Mouse (Mus musculus) spleen, adult 2 months (tissue): ENCODE data around the gene Utp11. TPM values are rescaled to one million over a fixed set of nuclear protein-coding genes. Genes with fewer than 3 reads are reported as not detected.

Experiments used
- DNase-seq, 2 experiments: peaks; one replicate each; pipeline versions ENCODE4 v3.0.0 to v3.0.0-alpha.2; 2012 to 2021; ENCODE audit warnings: low spot score in 2 of 2, low read depth in 1 of 2
- H3K27ac ChIP-seq: fragments of 200-500 bp; 2 replicates; pipeline ENCODE4 v1.5.1; 2012; ENCODE audit warnings: low read length, inconsistent platforms; ENCODE audit not compliant: insufficient read depth
- H3K27me3 ChIP-seq: fragments of 200-500 bp; 2 replicates; pipeline ENCODE4 v1.6.1; 2012; ENCODE audit warnings: mild to moderate bottlenecking, moderate library complexity, low read length, inconsistent platforms; ENCODE audit not compliant: control insufficient read depth, insufficient read depth
- H3K36me3 ChIP-seq: fragments of 200-500 bp; 2 replicates; pipeline ENCODE4 v1.6.1; 2012; ENCODE audit warnings: mild to moderate bottlenecking, low read length, inconsistent platforms; ENCODE audit not compliant: control insufficient read depth, insufficient read depth
- H3K4me1 ChIP-seq: fragments of 200-500 bp; 2 replicates; pipeline ENCODE4 v1.6.1; 2011; ENCODE audit warnings: inconsistent platforms; ENCODE audit not compliant: control insufficient read depth, insufficient read depth, insufficient read length
- H3K4me3 ChIP-seq: fragments of 200-500 bp; 2 replicates; pipeline ENCODE4 v1.5.1; 2011; ENCODE audit warnings: mild to moderate bottlenecking, inconsistent platforms; ENCODE audit not compliant: insufficient read depth, insufficient read length; ENCODE audit errors: extremely low read depth
- CTCF ChIP-seq: fragments of 200-500 bp; IDR thresholded peaks from 2 replicates; pipeline ENCODE4 v1.5.1; 2011; ENCODE audit warnings: mild to moderate bottlenecking, inconsistent platforms; ENCODE audit not compliant: insufficient read depth, insufficient read length, insufficient replicate concordance; ENCODE audit errors: extremely low read depth
- POLR2A ChIP-seq: fragments of 200-500 bp; IDR thresholded peaks from 2 replicates; pipeline ENCODE4 v1.6.1; 2011; ENCODE audit warnings: low read depth, low read length, inconsistent platforms
- WGBS: fragments of 180-500 bp; shearing (Covaris S2); methylation state at CpG from one replicate; pipeline ENCODE4 v1.1.7; 2018; 5-methylcytosine and 5-hydroxymethylcytosine counted together
- polyA plus RNA-seq: library from polyadenylated mRNA; depleted of rRNA; stranded (reverse); fragments of >200 nt; gene quantifications from 2 replicates; pipeline ENCODE4 v1.2.3, GENCODE M21; 2012

Gene Utp11
- polyA plus RNA-seq, 1 experiment = 3.4 TPM

- peak overlapping the region; percentile 20; the same call in 1 of the 2 replicates for H3K27ac ChIP-seq
- no peak for DNase-seq
- no peaks in the 10 kb centered on the region for H3K27me3 ChIP-seq
- H3K4me1 ChIP-seq = peaks cover 36% of the 10 kb centered on the region
- 11% methylated on average over 11 of the region's 11 CpGs for WGBS
- H3K4me3 ChIP-seq = no peak overlapping the region
- no peaks in the 10 kb centered on the region for H3K36me3 ChIP-seq
- TF ChIP-seq CTCF (no peak), POLR2A (no peak)
Observed at GRCm38 (mm10) chr4:124704797-124705474, 11.5 kb upstream of the Utp11 start.

- H3K36me3 ChIP-seq = no peaks in the 10 kb centered on the region
- 22% methylated on average over 6 of the region's 6 CpGs for WGBS
- no peak for TF ChIP-seq CTCF
- no peak for TF ChIP-seq POLR2A
- H3K27ac ChIP-seq = peak overlapping the region; percentile 82
- peaks cover 32% of the 10 kb centered on the region for H3K4me1 ChIP-seq
- H3K4me3 ChIP-seq = no peak overlapping the region
- no peaks in the 10 kb centered on the region for H3K27me3 ChIP-seq
- peak in 1 of 2 experiments; percentile 30 for DNase-seq
Observed at GRCm38 (mm10) chr4:124703881-124704796, 10.7 kb upstream of the Utp11 start.

- no peaks in the 10 kb centered on the region for H3K36me3 ChIP-seq
- TF ChIP-seq POLR2A = no peak
- 56% methylated on average over 2 of the region's 2 CpGs for WGBS
- peak overlapping the region; percentile 82 for H3K27ac ChIP-seq
- no peaks in the 10 kb centered on the region for H3K27me3 ChIP-seq
- peaks cover 32% of the 10 kb centered on the region for H3K4me1 ChIP-seq
- DNase-seq = no peak
- H3K4me3 ChIP-seq = no peak overlapping the region
Observed at GRCm38 (mm10) chr4:124703406-124703805, 10.0 kb upstream of the Utp11 start.

GRCm38 (mm10) chr4:124701916-124702315 lies 8.5 kb upstream of the Utp11 start:
- no peaks in the 10 kb centered on the region for H3K36me3 ChIP-seq
- H3K4me3 ChIP-seq = no peak overlapping the region
- no peak for DNase-seq
- no peaks in the 10 kb centered on the region for H3K27me3 ChIP-seq
- 78% methylated on average over 5 of the region's 5 CpGs for WGBS
- peaks cover 30% of the 10 kb centered on the region for H3K4me1 ChIP-seq
- H3K27ac ChIP-seq = no peak overlapping the region
- TF ChIP-seq POLR2A (no peak), CTCF (no peak)

- peak overlapping the region; percentile 63 for H3K27ac ChIP-seq
- H3K36me3 ChIP-seq = no peaks in the 10 kb centered on the region
- no peaks in the 10 kb centered on the region for H3K27me3 ChIP-seq
- 9% methylated on average over 22 of the region's 22 CpGs for WGBS
- H3K4me1 ChIP-seq = peaks cover 30% of the 10 kb centered on the region
- peak in 1 of 2 experiments; percentile 35 for DNase-seq
- TF ChIP-seq CTCF = no peak
- TF ChIP-seq POLR2A = no peak
- H3K4me3 ChIP-seq = peak overlapping the region; percentile 74
Observed at GRCm38 (mm10) chr4:124701052-124701845, 7.8 kb upstream of the Utp11 start.

- DNase-seq = peak in 1 of 2 experiments; percentile 75
- TF ChIP-seq CTCF (no peak), POLR2A (peak; percentile 76)
- H3K27ac ChIP-seq = peak within 1 kb of the TSS; percentile 63
Observed at GRCm38 (mm10) chr4:124700248-124700971, 7.0 kb upstream of the Utp11 start, which contains the start of gene Fhl3. Gene Fhl3 (plus strand): TSS chr4:124700701.

More at GRCm38 (mm10) chr4:124700248-124700971, 7.0 kb upstream of the Utp11 start, which contains the start of gene Fhl3:
- Histone ChIP-seq H3K4me1 (peaks cover 30% of the 10 kb centered on the region), H3K27me3 (no peaks in the 10 kb centered on the region), H3K36me3 (no peaks in the 10 kb centered on the region), H3K4me3 (peak within 1 kb of the TSS; percentile 74)
- WGBS = 2% methylated on average over 33 of the region's 59 CpGs
